Mouse (Mus musculus) olfactory bulb, adult 2 months (tissue): ENCODE results near the gene Med13.

Experiments used
- CTCF ChIP-seq: fragments of 200-500 bp; IDR thresholded peaks from 2 replicates; pipeline ENCODE4 v1.5.1; 2012; ENCODE audit warnings: low read depth, mild to moderate bottlenecking, low read length, moderate library complexity; ENCODE audit not compliant: insufficient read depth
- POLR2A ChIP-seq: fragments of 200-500 bp; IDR thresholded peaks from 2 replicates; pipeline ENCODE4 v1.6.1; 2012; ENCODE audit warnings: mild to moderate bottlenecking, low read depth, low read length, moderate library complexity; ENCODE audit not compliant: insufficient read depth

DNA sequence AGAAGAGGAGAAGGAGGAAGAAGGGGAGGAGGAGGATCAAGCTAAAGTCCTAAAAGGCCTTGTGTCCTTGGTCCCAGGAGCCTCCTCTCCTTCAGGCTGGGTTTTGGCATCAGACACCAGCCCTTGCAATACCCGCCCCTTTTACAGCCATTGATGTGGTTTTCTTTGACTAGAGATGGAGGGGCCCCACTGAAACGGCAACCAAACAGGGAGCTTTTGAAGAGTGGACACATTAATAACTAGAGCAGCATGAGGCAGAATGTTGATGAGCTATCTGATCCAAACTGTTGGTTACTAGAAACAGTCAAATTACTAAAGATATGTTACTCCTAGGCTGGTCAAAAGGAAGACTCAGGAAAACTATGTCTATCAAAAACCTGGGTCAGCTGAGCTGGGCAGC, 39.1 kb upstream of the Med13 start:
- no peak for TF ChIP-seq CTCF
- no peak for TF ChIP-seq POLR2A
